Mouse (Mus musculus) layer of hippocampus, adult 9-11 months (tissue): ENCODE data around the gene Acbd6.

ENCODE experiments used
- DNase-seq: peaks from one replicate; pipeline ENCODE4 v3.0.0; 2022

Acbd6 gene

GRCm38 (mm10) chr1:155558012-155558842 is at the start of gene Acbd6:
TSS of gene Acbd6 (plus strand) at chr1:155558120.
- DNase-seq, result peak; percentile 87

GRCm38 (mm10) chr1:155510263-155510662 is 47.7 kb upstream of the Acbd6 start:
- no peak for DNase-seq

- no peak for DNase-seq
These were observed 42.1 kb upstream of the Acbd6 start for GRCm38 (mm10) chr1:155515866-155516265.

- DNase-seq, result peak; percentile 29
These were observed 41.3 kb upstream of the Acbd6 start for GRCm38 (mm10) chr1:155516594-155516993.

DNA sequence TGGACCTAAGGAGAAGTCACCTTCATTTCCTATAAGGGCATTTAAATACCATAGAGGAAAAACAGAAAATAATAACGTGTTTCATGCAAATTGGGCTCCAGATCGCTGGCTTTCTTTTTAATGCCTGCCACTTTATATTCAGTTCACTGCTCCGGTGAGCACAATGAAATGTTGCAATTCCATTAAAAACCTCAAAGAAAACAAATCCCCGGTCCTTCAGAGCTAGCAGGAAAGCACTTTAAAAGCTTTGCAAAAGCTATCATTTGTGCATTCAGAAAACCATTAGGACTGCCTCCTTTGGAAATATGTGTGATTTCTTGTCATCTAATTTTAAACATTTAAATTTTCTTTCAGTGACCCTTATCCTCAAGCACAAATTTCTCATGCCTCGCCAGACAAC is 40.9 kb upstream of the Acbd6 start:
- no peak for DNase-seq

GRCm38 (mm10) chr1:155520285-155520684 is 37.6 kb upstream of the Acbd6 start:
- no peak for DNase-seq

DNA sequence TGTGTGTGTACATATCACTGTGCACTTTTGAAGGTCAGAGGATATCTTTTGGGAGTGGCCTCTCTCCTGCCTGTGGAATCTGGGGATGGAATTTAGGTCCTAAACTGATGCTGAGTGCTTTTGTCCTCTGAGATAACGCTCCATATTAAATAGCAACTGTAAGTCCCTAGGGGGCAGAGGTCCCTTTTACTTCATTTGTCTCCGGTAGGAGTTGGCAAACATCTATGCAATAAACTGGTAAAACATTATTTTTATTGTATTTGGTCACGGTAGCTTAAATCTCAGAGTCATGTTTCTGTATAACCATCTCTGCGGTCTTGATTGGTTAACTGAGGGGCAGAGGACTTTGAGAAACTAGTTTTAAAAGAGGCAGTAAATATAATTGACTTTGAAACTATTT is 35.4 kb upstream of the Acbd6 start:
- no peak for DNase-seq

DNA sequence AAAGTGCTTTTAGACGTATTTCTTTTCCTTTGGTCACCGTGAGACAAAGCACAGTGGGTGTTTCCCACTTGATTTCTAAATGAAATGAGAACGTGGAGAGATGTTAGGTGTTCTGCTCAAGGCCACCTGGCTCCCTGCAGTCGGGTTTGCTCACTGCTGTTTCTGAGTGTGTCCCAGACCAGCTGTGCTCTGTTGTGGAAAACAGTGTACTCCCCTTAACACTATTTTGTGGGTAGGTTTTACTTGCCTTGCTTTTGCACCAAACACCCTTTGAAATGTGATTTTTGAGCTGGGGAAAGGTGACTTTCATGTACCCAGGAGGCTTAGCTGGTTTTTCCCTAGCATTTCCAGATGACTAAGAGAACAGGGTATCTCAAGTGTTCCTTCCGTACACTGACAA is 31.7 kb upstream of the Acbd6 start:
- DNase-seq, result no peak

DNA sequence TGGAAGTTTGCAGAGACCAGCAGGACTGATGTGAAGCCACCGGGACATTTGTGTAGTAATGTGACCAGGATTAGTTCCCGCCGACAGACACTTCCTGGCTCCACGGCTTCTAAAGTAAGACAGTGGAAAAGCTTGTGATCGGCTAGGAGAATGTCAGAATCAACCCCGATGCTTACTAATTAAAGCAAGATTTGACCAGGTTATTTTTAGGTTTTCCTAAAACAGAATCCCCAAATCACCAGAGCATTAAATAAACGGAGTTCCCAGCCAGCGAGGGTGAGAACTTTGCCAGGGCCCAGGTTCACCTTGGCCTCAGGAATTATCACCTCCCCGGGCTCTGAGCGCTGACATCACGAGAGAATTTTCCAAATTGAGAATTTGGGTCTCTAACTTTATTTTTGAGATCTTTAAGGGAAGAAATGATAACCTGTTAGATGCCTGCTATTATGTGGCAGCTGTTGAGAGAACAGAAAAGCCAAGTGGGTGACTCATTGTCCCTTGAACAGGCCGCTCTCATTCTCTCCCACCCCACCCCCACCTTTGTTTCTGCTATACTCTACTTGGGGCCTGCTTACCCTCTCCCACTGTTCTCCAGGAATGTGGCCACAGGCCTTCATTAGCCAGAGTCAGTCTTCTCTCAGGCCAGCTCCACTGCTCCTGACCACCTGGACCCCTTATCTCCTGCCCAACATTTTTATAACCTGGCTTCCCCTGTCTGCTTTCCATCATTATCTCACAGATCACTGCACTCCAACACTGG is 30.7 kb upstream of the Acbd6 start:
- DNase-seq, result no peak

DNA sequence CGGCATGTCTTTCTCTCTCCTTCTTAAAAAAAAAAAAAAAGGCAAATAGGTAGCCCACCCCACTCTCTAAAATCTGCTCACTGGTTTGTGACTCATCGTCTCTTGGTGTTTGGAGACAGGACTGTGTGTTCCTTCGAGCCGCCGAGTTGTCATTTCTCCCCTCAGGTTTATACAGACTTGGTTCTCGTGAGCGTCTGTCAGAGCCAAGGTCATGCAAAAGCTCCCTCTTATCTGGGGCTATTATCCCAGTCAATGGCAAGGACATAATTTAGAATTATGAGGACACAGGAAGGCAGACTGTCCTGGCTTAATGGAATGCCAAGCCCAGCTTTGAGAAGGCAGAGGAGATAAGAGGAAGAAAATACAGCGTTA is 30.1 kb upstream of the Acbd6 start:
- no peak for DNase-seq

- no peak for DNase-seq
These were observed 29.4 kb upstream of the Acbd6 start for GRCm38 (mm10) chr1:155528405-155529119.

DNA sequence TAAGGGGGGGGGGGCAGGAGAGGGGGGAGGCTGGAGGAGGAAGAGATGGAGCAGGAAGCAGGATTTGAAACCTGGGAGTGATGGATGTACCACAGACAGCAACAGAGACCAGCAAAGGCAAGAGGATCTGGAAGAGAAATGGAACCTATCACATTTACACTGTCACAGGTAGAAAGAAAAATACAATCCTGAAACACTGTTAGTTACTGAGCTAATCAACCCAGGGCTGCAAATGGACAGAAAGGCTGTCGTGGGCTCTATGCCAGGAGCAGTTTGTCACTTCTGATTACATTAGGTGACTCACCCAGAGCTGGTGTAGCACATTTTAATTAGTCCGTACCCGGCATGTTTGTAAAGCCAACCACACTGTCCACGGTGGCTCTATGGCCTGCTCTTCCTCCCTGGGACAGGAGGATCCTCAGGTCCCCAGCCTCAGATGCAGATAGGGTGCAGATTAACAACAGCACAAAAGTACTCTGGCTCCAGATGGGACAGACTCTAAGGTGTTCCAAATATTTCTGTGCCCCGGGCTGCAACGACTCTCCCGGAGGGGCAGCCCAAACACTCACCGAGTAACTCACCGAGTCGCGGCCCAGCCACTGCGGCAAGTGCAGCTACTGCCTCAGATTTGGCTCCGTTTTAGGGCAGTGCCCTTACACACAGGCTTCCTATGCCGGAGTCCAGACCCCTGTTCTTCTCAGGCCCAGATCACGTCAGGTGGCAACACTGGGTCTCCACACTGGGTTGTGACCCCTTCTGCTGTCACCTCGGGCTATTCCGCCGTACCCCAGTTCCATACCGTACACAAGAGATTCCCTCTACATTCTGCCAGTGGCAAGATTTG is 28.6 kb upstream of the Acbd6 start:
- DNase-seq, result no peak

- DNase-seq, result no peak
These were observed 27.1 kb upstream of the Acbd6 start for GRCm38 (mm10) chr1:155530561-155531457.

DNA sequence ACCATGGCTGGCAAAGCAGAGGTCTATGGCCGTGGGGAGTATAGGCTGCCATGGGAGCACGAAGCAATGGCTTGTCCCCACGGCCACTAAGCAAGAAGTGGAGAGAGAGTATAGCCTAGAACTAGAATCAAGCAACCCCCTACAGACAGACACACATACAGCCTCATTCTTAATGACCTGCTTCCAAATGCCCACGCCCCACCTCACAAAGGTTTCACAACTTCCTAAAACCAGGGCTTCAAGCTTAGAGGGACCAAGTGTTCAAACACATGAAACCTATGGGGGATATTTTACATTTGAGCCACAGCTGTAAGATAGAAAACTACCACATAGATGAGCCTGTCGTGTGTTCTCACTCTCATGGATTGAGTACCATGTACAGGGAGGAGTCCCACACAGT is 25.5 kb upstream of the Acbd6 start:
- no peak for DNase-seq

- DNase-seq, result no peak
These were observed 24.9 kb upstream of the Acbd6 start for GRCm38 (mm10) chr1:155532833-155533688.

DNA sequence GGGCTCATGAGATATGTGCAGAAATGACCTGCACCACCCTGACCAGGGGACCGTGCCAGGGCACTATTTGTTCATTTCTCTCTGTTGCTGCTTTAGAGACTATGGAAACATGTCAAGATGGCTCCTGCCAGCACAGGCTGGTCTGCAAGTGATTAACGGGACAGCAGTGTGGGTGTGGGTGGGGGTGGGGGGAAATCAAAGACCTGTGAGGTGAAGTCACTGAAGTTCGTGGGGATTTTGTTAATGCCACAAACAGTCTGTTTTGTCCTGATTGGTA is 24.3 kb upstream of the Acbd6 start:
- DNase-seq, result no peak

- peak; percentile 31 for DNase-seq
These were observed 20.8 kb upstream of the Acbd6 start for GRCm38 (mm10) chr1:155537005-155537642.

- DNase-seq, result no peak
These were observed 19.9 kb upstream of the Acbd6 start for GRCm38 (mm10) chr1:155538006-155538405.

- DNase-seq, result no peak
These were observed 293 bp upstream of the Acbd6 start for GRCm38 (mm10) chr1:155557642-155558011.

DNA sequence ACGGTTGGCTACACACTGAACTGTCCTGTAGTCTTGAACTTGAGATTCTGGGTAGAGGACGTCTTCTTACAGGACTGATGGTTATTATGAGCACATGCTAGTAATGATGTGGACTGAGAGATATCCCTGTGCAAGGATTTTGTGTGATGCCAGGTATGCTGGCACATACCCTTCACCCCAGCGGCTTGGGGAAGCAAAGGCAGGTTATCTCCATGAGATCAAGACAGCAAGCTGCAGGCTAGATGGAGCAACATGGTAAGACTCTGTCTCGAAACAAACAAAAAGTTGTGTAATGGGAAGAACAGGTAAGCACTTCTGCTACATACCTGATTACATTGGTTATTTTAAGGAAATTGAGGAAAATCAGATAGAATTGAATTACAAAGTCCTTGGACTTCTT is 2.1 kb downstream of the Acbd6 start:
- DNase-seq, result no peak
